Mouse (Mus musculus) colon, adult 2 months (tissue): ENCODE data around the gene Tbc1d7. TPM values are rescaled to one million over a fixed set of nuclear protein-coding genes. Genes with fewer than 3 reads are reported as not detected.

ENCODE experiments used
- polyA plus RNA-seq: library from polyadenylated mRNA; depleted of rRNA; stranded (reverse); fragments of >200 nt; gene quantifications from 2 replicates; pipeline ENCODE4 v1.2.3, GENCODE M21; 2012; rRNA removed

Gene Tbc1d7
- polyA plus RNA-seq, result 7.3 and 12.9 TPM in 2 replicates

DNA sequence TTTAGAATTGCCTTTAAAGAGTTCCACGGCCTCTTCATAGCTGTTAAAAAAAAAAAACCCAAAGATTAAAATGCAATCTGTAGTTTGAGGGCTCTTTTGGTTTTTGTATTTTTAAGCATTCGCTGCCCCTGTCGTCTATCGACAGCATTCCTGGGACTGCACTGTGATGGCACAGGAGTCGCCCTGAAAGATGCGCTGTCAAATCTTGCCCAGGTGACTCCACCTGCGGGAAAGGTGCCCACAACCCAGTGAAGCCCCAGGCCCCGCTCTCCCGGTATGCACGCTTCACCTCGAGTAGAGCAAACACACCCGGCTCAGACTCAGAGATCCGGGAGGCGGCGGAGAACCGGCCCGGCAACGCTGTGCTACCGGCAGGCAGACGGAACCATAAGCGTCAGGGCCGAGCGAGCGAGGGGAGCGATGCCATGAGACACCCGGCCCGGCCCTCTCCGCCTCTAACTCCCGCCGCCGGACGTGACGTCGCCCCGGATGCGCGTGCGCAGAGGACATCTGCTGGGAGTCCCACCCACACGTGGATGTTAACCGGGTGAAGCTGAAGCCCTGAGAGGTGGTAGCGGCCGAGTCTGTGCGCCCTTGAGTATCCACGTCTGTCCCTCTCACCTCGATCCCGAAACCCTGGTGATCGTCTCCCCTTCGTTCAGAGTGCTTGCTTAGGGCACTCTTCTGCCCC is at the start of gene Tbc1d7:
Tbc1d7 (minus strand) TSS at position 482 of the 691 bp plus-strand sequence.

Other genes starting within 250 kb of the Tbc1d7 start
- 2.1 TPM in 2 replicates for gene Gfod1, start 132.7 kb upstream of the Tbc1d7 start, polyA plus RNA-seq
- 6.7 and 6.8 TPM in 2 replicates for gene Sirt5, start 194.0 kb upstream of the Tbc1d7 start, polyA plus RNA-seq
- 58.7 and 67.8 TPM in 2 replicates for gene Nol7, start 226.9 kb upstream of the Tbc1d7 start, polyA plus RNA-seq